Mouse (Mus musculus) ES-Bruce4 (cell line): ENCODE results near the gene Triobp. TPM values are rescaled to one million over a fixed set of nuclear protein-coding genes. Genes with fewer than 3 reads are reported as not detected.

ENCODE experiments used
- H3K27ac ChIP-seq: 2 replicates; pipeline ENCODE4 v1.5.1; 2012; ENCODE audit warnings: low read length, inconsistent platforms; ENCODE audit not compliant: insufficient read depth
- H3K27me3 ChIP-seq: 2 replicates; pipeline ENCODE4 v1.6.1; 2012; ENCODE audit warnings: mild to moderate bottlenecking, low read length, inconsistent platforms; ENCODE audit not compliant: control insufficient read depth, poor library complexity, insufficient read depth, severe bottlenecking
- H3K36me3 ChIP-seq: 2 replicates; pipeline ENCODE4 v1.6.1; 2012; ENCODE audit warnings: inconsistent platforms, mild to moderate bottlenecking, low read length, moderate library complexity; ENCODE audit not compliant: control insufficient read depth, poor library complexity, insufficient read depth, severe bottlenecking
- H3K4me1 ChIP-seq: one replicate; pipeline ENCODE4 v1.8.1; 2011; ENCODE audit warnings: low read length; ENCODE audit not compliant: control insufficient read depth, insufficient read depth
- H3K4me3 ChIP-seq: 2 replicates; pipeline ENCODE4 v1.5.1; 2011; ENCODE audit warnings: low read depth, mild to moderate bottlenecking, low read length
- H3K9ac ChIP-seq: 2 replicates; pipeline ENCODE4 v1.6.1; 2012; ENCODE audit warnings: low read depth, mild to moderate bottlenecking, inconsistent platforms; ENCODE audit not compliant: poor library complexity, severe bottlenecking
- H3K9me3 ChIP-seq: replicated peaks from 2 replicates; pipeline ENCODE4 v1.6.1; 2012; ENCODE audit warnings: mild to moderate bottlenecking, low read length, inconsistent platforms; ENCODE audit not compliant: control insufficient read depth, poor library complexity, insufficient read depth, severe bottlenecking
- CTCF ChIP-seq: IDR thresholded peaks from one replicate; pipeline ENCODE4 v1.8.1; 2011; ENCODE audit warnings: low read depth, low read length
- EP300 ChIP-seq: IDR thresholded peaks from 2 replicates; pipeline ENCODE4 v1.6.1; 2011; ENCODE audit warnings: low read depth, low read length; ENCODE audit not compliant: insufficient read depth
- POLR2A ChIP-seq: IDR thresholded peaks from one replicate; pipeline ENCODE4 v1.8.1; 2011; ENCODE audit warnings: low read length; ENCODE audit not compliant: insufficient read depth
- polyA plus RNA-seq: library from polyadenylated mRNA; stranded (reverse); fragments of >200 nt; gene quantifications from 2 replicates; pipeline ENCODE4 v1.2.4, GENCODE M21; 2011; ENCODE audit warnings: low read depth; ENCODE audit not compliant: missing spikeins, insufficient read depth, insufficient read length

The Triobp gene
- polyA plus RNA-seq, 1 experiment: 49.5 TPM

DNA sequence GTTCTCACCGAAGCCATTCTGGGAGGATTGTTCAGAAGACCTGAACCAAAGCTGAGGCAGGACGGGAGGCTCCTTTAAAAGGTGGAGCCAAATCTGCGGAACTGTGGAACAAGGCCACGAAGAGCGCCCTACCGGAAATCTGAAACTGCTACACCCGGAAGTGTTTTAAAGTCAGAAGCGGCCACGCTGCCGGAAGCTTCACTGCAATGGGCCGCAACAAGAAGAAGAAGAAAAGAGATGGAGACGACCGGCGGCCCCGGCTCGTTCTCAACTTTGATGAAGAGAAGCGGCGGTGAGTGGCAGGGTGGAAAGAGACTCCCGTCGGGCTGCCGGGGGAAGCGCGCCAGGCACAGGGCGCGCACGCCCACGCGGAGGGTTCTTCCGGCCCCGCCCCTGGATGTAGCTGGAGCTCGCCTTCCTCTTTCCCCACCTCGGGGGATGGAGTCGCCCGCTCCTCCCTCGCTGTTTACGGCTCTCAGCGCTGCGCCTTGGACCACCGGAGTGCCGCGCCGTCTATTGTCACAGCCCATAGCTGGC, 12.7 kb upstream of the Triobp start, which contains the start of gene Nol12:
Gene Nol12, plus strand, starts transcription at position 150 of the 537 bp plus-strand sequence.
- H3K4me1 ChIP-seq: peaks cover 4% of the 10 kb centered on the region
- H3K27ac ChIP-seq: no peak within 1 kb of the TSS
- peak within 1 kb of the TSS; percentile 80 for H3K9ac ChIP-seq
- peaks cover 3% of the 10 kb centered on the region for H3K36me3 ChIP-seq
- no peak for TF ChIP-seq EP300
- no peak for TF ChIP-seq CTCF
- TF ChIP-seq POLR2A: no peak
- peak within 1 kb of the TSS; percentile 85 for H3K4me3 ChIP-seq
- H3K27me3 ChIP-seq: no peaks in the 10 kb centered on the region
- no peaks in the 10 kb centered on the region for H3K9me3 ChIP-seq

DNA sequence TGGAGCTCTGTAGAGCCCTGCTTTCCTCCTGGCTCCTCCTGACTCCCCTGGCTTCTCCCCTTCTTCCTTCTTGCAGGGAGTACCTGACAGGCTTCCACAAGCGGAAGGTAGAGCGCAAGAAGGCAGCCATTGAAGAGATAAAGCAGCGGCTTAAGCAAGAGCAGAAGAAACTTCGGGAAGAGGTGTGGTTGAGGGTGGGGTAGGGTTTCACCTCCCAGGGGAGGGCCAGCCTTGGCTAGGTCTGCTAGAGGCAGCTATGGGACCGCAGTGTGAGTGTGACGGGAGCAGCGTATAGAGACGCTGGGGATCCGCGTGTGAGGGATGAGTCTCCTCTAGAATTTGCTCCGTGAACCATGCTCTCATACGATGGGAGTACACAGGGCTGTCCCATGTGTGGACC, 11.1 kb upstream of the Triobp start:
- Histone ChIP-seq H3K27me3 (no peaks in the 10 kb centered on the region), H3K27ac (no peak overlapping the region), H3K4me3 (no peak overlapping the region), H3K9ac (0 out of 2 replicates have a peak overlapping the region, but pooled peaks have one; percentile 80), H3K9me3 (no peaks in the 10 kb centered on the region), H3K4me1 (peaks cover 4% of the 10 kb centered on the region), H3K36me3 (peaks cover 16% of the 10 kb centered on the region)
- TF ChIP-seq POLR2A: no peak
- no peak for TF ChIP-seq EP300
- TF ChIP-seq CTCF: no peak

GRCm38 (mm10) chr15:78937311-78937710, 10.2 kb upstream of the Triobp start:
- TF ChIP-seq EP300: no peak
- TF ChIP-seq CTCF: no peak
- TF ChIP-seq POLR2A: no peak
- no peaks in the 10 kb centered on the region for H3K27me3 ChIP-seq
- H3K4me1 ChIP-seq: peaks cover 4% of the 10 kb centered on the region
- H3K4me3 ChIP-seq: no peak overlapping the region
- no peak overlapping the region for H3K9ac ChIP-seq
- H3K9me3 ChIP-seq: no peaks in the 10 kb centered on the region
- H3K36me3 ChIP-seq: peaks cover 17% of the 10 kb centered on the region
- no peak overlapping the region for H3K27ac ChIP-seq

- no peaks in the 10 kb centered on the region for H3K27me3 ChIP-seq
- no peak overlapping the region for H3K4me3 ChIP-seq
- H3K9ac ChIP-seq: no peak overlapping the region
- TF ChIP-seq POLR2A (no peak), EP300 (no peak), CTCF (no peak)
- peaks cover 4% of the 10 kb centered on the region for H3K4me1 ChIP-seq
- no peaks in the 10 kb centered on the region for H3K9me3 ChIP-seq
- H3K36me3 ChIP-seq: peaks cover 17% of the 10 kb centered on the region
- no peak overlapping the region for H3K27ac ChIP-seq
Measured at GRCm38 (mm10) chr15:78937963-78938362, 9.6 kb upstream of the Triobp start.

GRCm38 (mm10) chr15:78940325-78940724, 7.2 kb upstream of the Triobp start:
- Histone ChIP-seq H3K9ac (no peak overlapping the region), H3K36me3 (peaks cover 17% of the 10 kb centered on the region), H3K4me1 (peaks cover 4% of the 10 kb centered on the region), H3K9me3 (no peaks in the 10 kb centered on the region), H3K4me3 (no peak overlapping the region), H3K27me3 (no peaks in the 10 kb centered on the region), H3K27ac (no peak overlapping the region)
- TF ChIP-seq EP300: no peak
- TF ChIP-seq POLR2A: no peak

DNA sequence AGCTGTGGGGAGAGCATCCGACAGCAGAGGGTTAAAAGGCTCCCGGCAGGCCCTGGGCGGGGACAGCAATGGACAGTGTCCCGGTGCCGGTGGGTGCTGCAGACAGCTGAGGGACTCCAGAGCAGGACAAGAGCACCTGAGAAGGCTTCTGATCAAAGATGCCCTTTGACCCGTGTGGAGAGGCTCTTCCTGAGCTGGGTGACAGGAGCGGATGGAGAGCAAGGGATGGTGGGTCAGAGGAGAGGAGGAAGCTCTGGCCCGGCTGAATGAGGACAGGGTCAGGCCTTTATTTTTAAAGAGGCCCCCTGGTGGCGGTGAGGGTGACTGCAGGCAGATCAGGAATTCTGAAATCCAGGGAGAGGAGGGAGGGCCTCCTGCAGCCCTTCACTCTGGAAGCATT, 4.9 kb upstream of the Triobp start:
- H3K36me3 ChIP-seq: peaks cover 17% of the 10 kb centered on the region
- TF ChIP-seq POLR2A: no peak
- TF ChIP-seq CTCF: peak; percentile 63
- no peak for TF ChIP-seq EP300
- H3K4me1 ChIP-seq: no peaks in the 10 kb centered on the region
- H3K9me3 ChIP-seq: no peaks in the 10 kb centered on the region
- no peak overlapping the region for H3K27ac ChIP-seq
- H3K4me3 ChIP-seq: 0 out of 2 replicates have a peak overlapping the region, but pooled peaks have one; percentile 11
- H3K27me3 ChIP-seq: no peaks in the 10 kb centered on the region
- H3K9ac ChIP-seq: no peak overlapping the region
